Mouse (Mus musculus): ENCODE results near the gene Prkag3.
A peak's percentile ranks its signal among the peaks of the same experiment; 100 is the strongest.

GRCm38 (mm10) chr1:74723748-74724147, 25.3 kb downstream of the Prkag3 start:
- TF ChIP-seq CTCF (IDR thresholded peaks at IDR 0.05; ENCODE audit: control insufficient read depth, insufficient read depth, insufficient replicate concordance, low read depth, low read length) (peak; percentile 21; the same call in 1 of the 2 replicates), POLR2A (IDR thresholded peaks at IDR 0.05; ENCODE audit: control insufficient read depth, low read depth, low read length) (no peak)

All from testis, adult 2 months (tissue).